Mouse (Mus musculus): ENCODE data around the gene Zmynd8.

The Zmynd8 gene

GRCm38 (mm10) chr2:165833468-165833867 is 65.3 kb downstream of the Zmynd8 start:
- DNase-seq (ENCODE audit: low read depth, low spot score), result no peak

- no peak for DNase-seq (ENCODE audit: low read depth, low spot score)
These were observed 66.1 kb downstream of the Zmynd8 start for GRCm38 (mm10) chr2:165832720-165833119.

- no peak for DNase-seq (ENCODE audit: low read depth, low spot score)
These were observed 66.5 kb downstream of the Zmynd8 start for GRCm38 (mm10) chr2:165832295-165832694.

GRCm38 (mm10) chr2:165831637-165832289 is 67.1 kb downstream of the Zmynd8 start:
- no peak for DNase-seq (ENCODE audit: low read depth, low spot score)

- DNase-seq (ENCODE audit: low read depth, low spot score), result no peak
These were observed 70.0 kb downstream of the Zmynd8 start for GRCm38 (mm10) chr2:165828770-165829169.

- peak; percentile 34 for DNase-seq (ENCODE audit: low read depth, low spot score)
These were observed 72.7 kb downstream of the Zmynd8 start for GRCm38 (mm10) chr2:165825964-165826712.

- no peak for DNase-seq (ENCODE audit: low read depth, low spot score)
These were observed 73.4 kb downstream of the Zmynd8 start for GRCm38 (mm10) chr2:165825261-165825900.

GRCm38 (mm10) chr2:165824826-165825225 is 74.0 kb downstream of the Zmynd8 start:
- DNase-seq (ENCODE audit: low read depth, low spot score), result no peak

- DNase-seq (ENCODE audit: low read depth, low spot score), result no peak
These were observed 76.3 kb downstream of the Zmynd8 start for GRCm38 (mm10) chr2:165822478-165822877.

- no peak for DNase-seq (ENCODE audit: low read depth, low spot score)
These were observed 77.1 kb downstream of the Zmynd8 start for GRCm38 (mm10) chr2:165821671-165822070.

GRCm38 (mm10) chr2:165820504-165821095 is 78.2 kb downstream of the Zmynd8 start:
- DNase-seq (ENCODE audit: low read depth, low spot score), result no peak

- DNase-seq (ENCODE audit: low read depth, low spot score), result no peak
These were observed 78.7 kb downstream of the Zmynd8 start for GRCm38 (mm10) chr2:165820073-165820472.

- peak; percentile 62 for DNase-seq (ENCODE audit: low read depth, low spot score)
These were observed 79.5 kb downstream of the Zmynd8 start for GRCm38 (mm10) chr2:165818985-165819948.

- no peak for DNase-seq (ENCODE audit: low read depth, low spot score)
These were observed 80.2 kb downstream of the Zmynd8 start for GRCm38 (mm10) chr2:165818570-165818969.

GRCm38 (mm10) chr2:165817437-165817836 is 81.4 kb downstream of the Zmynd8 start:
- DNase-seq (ENCODE audit: low read depth, low spot score), result no peak

GRCm38 (mm10) chr2:165815103-165815880 is 83.5 kb downstream of the Zmynd8 start:
- DNase-seq (ENCODE audit: low read depth, low spot score), result no peak

- DNase-seq (ENCODE audit: low read depth, low spot score), result no peak
These were observed 85.9 kb downstream of the Zmynd8 start for GRCm38 (mm10) chr2:165812889-165813288.

GRCm38 (mm10) chr2:165811536-165811935 is 87.3 kb downstream of the Zmynd8 start:
- DNase-seq (ENCODE audit: low read depth, low spot score), result no peak

- DNase-seq (ENCODE audit: low read depth, low spot score), result no peak
These were observed 88.8 kb downstream of the Zmynd8 start for GRCm38 (mm10) chr2:165809901-165810477.

GRCm38 (mm10) chr2:165809091-165809490 is 89.7 kb downstream of the Zmynd8 start:
- no peak for DNase-seq (ENCODE audit: low read depth, low spot score)
